Mouse (Mus musculus) liver, embryonic 15.5 days (tissue): Measurements from ENCODE around the gene Ranbp9. TPM values are rescaled to one million over a fixed set of nuclear protein-coding genes. Genes with fewer than 3 reads are reported as not detected.

Source experiments
- ATAC-seq: fragments of 200-750 bp; cut with Nextera tagmentation; 2 replicates; pipeline ENCODE4 v1.8.0; 2017; ENCODE audit warnings: moderate number of reproducible peaks, mild to moderate bottlenecking, moderate library complexity; ENCODE audit not compliant: insufficient read depth
- H3K27ac ChIP-seq: fragments of 300-500 bp; sonication (generic); replicated peaks from 2 replicates; pipeline ENCODE4 v1.5.1; 2015; ENCODE audit warnings: mild to moderate bottlenecking, inconsistent platforms
- H3K27me3 ChIP-seq: fragments of 300-500 bp; sonication (generic); 2 replicates; pipeline ENCODE4 v1.6.1; 2015; ENCODE audit warnings: mild to moderate bottlenecking, inconsistent platforms
- H3K36me3 ChIP-seq: fragments of 300-500 bp; sonication (generic); replicated peaks from 2 replicates; pipeline ENCODE4 v1.6.1; 2015; ENCODE audit warnings: moderate library complexity, mild to moderate bottlenecking, inconsistent platforms
- H3K4me1 ChIP-seq: fragments of 300-500 bp; sonication (generic); replicated peaks from 2 replicates; pipeline ENCODE4 v1.6.1; 2015; ENCODE audit warnings: inconsistent platforms
- H3K4me2 ChIP-seq: fragments of 300-500 bp; sonication (generic); 2 replicates; pipeline ENCODE4 v1.6.1; 2015; ENCODE audit warnings: moderate library complexity, mild to moderate bottlenecking, inconsistent platforms
- H3K4me3 ChIP-seq: fragments of 300-500 bp; sonication (generic); replicated peaks from 2 replicates; pipeline ENCODE4 v1.5.1; 2015; ENCODE audit warnings: mild to moderate bottlenecking, inconsistent platforms
- H3K9ac ChIP-seq: fragments of 300-500 bp; sonication (generic); 2 replicates; pipeline ENCODE4 v1.6.1; 2015; ENCODE audit warnings: moderate library complexity, mild to moderate bottlenecking, inconsistent platforms
- H3K9me3 ChIP-seq: fragments of 300-500 bp; sonication (generic); replicated peaks from 2 replicates; pipeline ENCODE4 v1.6.1; 2016; ENCODE audit warnings: inconsistent platforms
- WGBS: fragments of 180-500 bp; shearing (Covaris S2); methylation state at CpG from one replicate; pipeline ENCODE4 v1.1.7; 2015; ENCODE audit warnings: mixed read lengths; ENCODE audit not compliant: insufficient replicate concordance; 5-methylcytosine and 5-hydroxymethylcytosine counted together
- polyA plus RNA-seq: library from polyadenylated mRNA; unstranded; fragments of >200 nt; fragmentation: Nextera tagmentation; extraction: Ambion mirVana; gene quantifications from 2 replicates; pipeline ENCODE4 v1.2.1, GENCODE M21; 2015

The Ranbp9 gene
- 2.9 and 3.3 TPM in 2 replicates for polyA plus RNA-seq

GRCm38 (mm10) chr13:43480957-43481858 is at the start of gene Ranbp9:
TSS of gene Ranbp9 (minus strand) at chr13:43481282.
- under 1% methylated on average over 115 of the region's 132 CpGs for WGBS
- peak; percentile 93 for ATAC-seq
- peaks cover 39% of the 10 kb centered on the region for H3K4me1 ChIP-seq

GRCm38 (mm10) chr13:43530129-43530831 is 49.2 kb upstream of the Ranbp9 start:
- ATAC-seq, result no peak
- Histone ChIP-seq H3K9me3 (no peaks in the 10 kb centered on the region), H3K36me3 (no peaks in the 10 kb centered on the region), H3K9ac (no peak overlapping the region), H3K4me1 (peaks cover 17% of the 10 kb centered on the region), H3K27ac (no peak overlapping the region), H3K4me3 (no peak overlapping the region), H3K4me2 (no peak overlapping the region), H3K27me3 (no peaks in the 10 kb centered on the region)
- 20% methylated on average over 14 of the region's 14 CpGs for WGBS

More at GRCm38 (mm10) chr13:43480957-43481858, at the start of gene Ranbp9:
- 0 out of 2 replicates have a peak, but pooled peaks cover 4% of the 10 kb centered on the region for H3K27me3 ChIP-seq
- peak within 1 kb of the TSS; percentile 96 for H3K27ac ChIP-seq
- H3K36me3 ChIP-seq, result no peaks in the 10 kb centered on the region
- peak within 1 kb of the TSS; percentile 91 for H3K4me3 ChIP-seq
- no peaks in the 10 kb centered on the region for H3K9me3 ChIP-seq
- peak within 1 kb of the TSS; percentile 93 for H3K9ac ChIP-seq
- H3K4me2 ChIP-seq, result peak within 1 kb of the TSS; percentile 89

GRCm38 (mm10) chr13:43526289-43526688 is 45.2 kb upstream of the Ranbp9 start:
- no peak overlapping the region for H3K9ac ChIP-seq
- H3K27me3 ChIP-seq, result no peaks in the 10 kb centered on the region
- H3K9me3 ChIP-seq, result no peaks in the 10 kb centered on the region
- no peak overlapping the region for H3K4me2 ChIP-seq
- no peaks in the 10 kb centered on the region for H3K36me3 ChIP-seq
- ATAC-seq, result no peak
- H3K27ac ChIP-seq, result no peak overlapping the region
- no peak overlapping the region for H3K4me3 ChIP-seq
- WGBS, result 70% methylated on average over 5 of the region's 5 CpGs
- H3K4me1 ChIP-seq, result peaks cover 22% of the 10 kb centered on the region

- Histone ChIP-seq H3K36me3 (no peaks in the 10 kb centered on the region), H3K4me2 (no peak overlapping the region), H3K9me3 (no peaks in the 10 kb centered on the region), H3K27ac (peak overlapping the region; percentile 45; the same call in 1 of the 2 replicates), H3K9ac (no peak overlapping the region), H3K4me3 (no peak overlapping the region), H3K27me3 (no peaks in the 10 kb centered on the region), H3K4me1 (peaks cover 15% of the 10 kb centered on the region)
- WGBS, result 45% methylated on average over 16 of the region's 16 CpGs
- no peak for ATAC-seq
Observed at GRCm38 (mm10) chr13:43525363-43526134, 44.5 kb upstream of the Ranbp9 start.

- ATAC-seq, result no peak
- WGBS, result 35% methylated on average over 16 of the region's 16 CpGs
- no peaks in the 10 kb centered on the region for H3K9me3 ChIP-seq
- 0 out of 2 replicates have a peak overlapping the region, but pooled peaks have one; percentile 45 for H3K27ac ChIP-seq
- peaks cover 9% of the 10 kb centered on the region for H3K4me1 ChIP-seq
- no peaks in the 10 kb centered on the region for H3K36me3 ChIP-seq
- no peaks in the 10 kb centered on the region for H3K27me3 ChIP-seq
- H3K4me2 ChIP-seq, result peak overlapping the region; percentile 23; the same call in 1 of the 2 replicates
- H3K9ac ChIP-seq, result no peak overlapping the region
- no peak overlapping the region for H3K4me3 ChIP-seq
Observed at GRCm38 (mm10) chr13:43524491-43525362, 43.6 kb upstream of the Ranbp9 start.

- Histone ChIP-seq H3K27me3 (no peaks in the 10 kb centered on the region), H3K36me3 (no peaks in the 10 kb centered on the region), H3K4me1 (peaks cover 9% of the 10 kb centered on the region), H3K27ac (no peak overlapping the region), H3K9ac (no peak overlapping the region), H3K9me3 (no peaks in the 10 kb centered on the region), H3K4me3 (no peak overlapping the region), H3K4me2 (no peak overlapping the region)
- 44% methylated on average over 7 of the region's 7 CpGs for WGBS
- no peak for ATAC-seq
Observed at GRCm38 (mm10) chr13:43523906-43524480, 42.9 kb upstream of the Ranbp9 start.

GRCm38 (mm10) chr13:43521940-43522339 is 40.9 kb upstream of the Ranbp9 start:
- Histone ChIP-seq H3K27me3 (no peaks in the 10 kb centered on the region), H3K27ac (no peak overlapping the region), H3K9me3 (no peaks in the 10 kb centered on the region), H3K9ac (no peak overlapping the region), H3K4me1 (peaks cover 9% of the 10 kb centered on the region), H3K36me3 (no peaks in the 10 kb centered on the region), H3K4me2 (no peak overlapping the region), H3K4me3 (no peak overlapping the region)
- ATAC-seq, result no peak
- WGBS, result 62% methylated on average over 5 of the region's 5 CpGs

GRCm38 (mm10) chr13:43519251-43519650 is 38.2 kb upstream of the Ranbp9 start:
- Histone ChIP-seq H3K4me2 (no peak overlapping the region), H3K4me3 (no peak overlapping the region), H3K4me1 (peaks cover 2% of the 10 kb centered on the region), H3K27me3 (no peaks in the 10 kb centered on the region), H3K36me3 (no peaks in the 10 kb centered on the region), H3K9ac (no peak overlapping the region), H3K9me3 (no peaks in the 10 kb centered on the region), H3K27ac (no peak overlapping the region)
- ATAC-seq, result no peak
- 63% methylated on average over 6 of the region's 6 CpGs for WGBS

- no peaks in the 10 kb centered on the region for H3K27me3 ChIP-seq
- no peaks in the 10 kb centered on the region for H3K36me3 ChIP-seq
- H3K9ac ChIP-seq, result no peak overlapping the region
- H3K4me2 ChIP-seq, result no peak overlapping the region
- no peaks in the 10 kb centered on the region for H3K9me3 ChIP-seq
- H3K4me1 ChIP-seq, result no peaks in the 10 kb centered on the region
- H3K27ac ChIP-seq, result no peak overlapping the region
- WGBS, result 66% methylated on average over 8 of the region's 8 CpGs
- H3K4me3 ChIP-seq, result no peak overlapping the region
- ATAC-seq, result no peak
Observed at GRCm38 (mm10) chr13:43517371-43517770, 36.3 kb upstream of the Ranbp9 start.

- no peak overlapping the region for H3K9ac ChIP-seq
- no peaks in the 10 kb centered on the region for H3K4me1 ChIP-seq
- no peaks in the 10 kb centered on the region for H3K27me3 ChIP-seq
- no peak overlapping the region for H3K4me2 ChIP-seq
- ATAC-seq, result no peak
- no peaks in the 10 kb centered on the region for H3K36me3 ChIP-seq
- no peak overlapping the region for H3K27ac ChIP-seq
- WGBS, result 66% methylated on average over 6 of the region's 6 CpGs
- H3K9me3 ChIP-seq, result no peaks in the 10 kb centered on the region
- no peak overlapping the region for H3K4me3 ChIP-seq
Observed at GRCm38 (mm10) chr13:43516931-43517330, 35.8 kb upstream of the Ranbp9 start.
